Mouse (Mus musculus) midbrain, embryonic 14.5 days (tissue): ENCODE data around the gene Stk4. TPM values are rescaled to one million over a fixed set of nuclear protein-coding genes. Genes with fewer than 3 reads are reported as not detected.
"Not testable (repeated sequence)": the region's sequence is repeated elsewhere in the genome, so short reads cannot be mapped to it uniquely, and the experiment has no call there.

Source experiments
- ATAC-seq: fragments of 200-750 bp; cut with Nextera tagmentation; 2 replicates; pipeline ENCODE4 v1.8.0; 2017; ENCODE audit warnings: moderate number of reproducible peaks, moderate library complexity; ENCODE audit not compliant: low FRiP score, low TSS enrichment
- DNase-seq: peaks from one replicate; pipeline ENCODE4 v3.0.0-alpha.2; 2015
- H3K27ac ChIP-seq: fragments of 300-500 bp; sonication (generic); replicated peaks from 2 replicates; pipeline ENCODE4 v1.5.1; 2014; ENCODE audit warnings: mild to moderate bottlenecking, low read depth, low read length, moderate library complexity
- H3K27me3 ChIP-seq: fragments of 300-500 bp; sonication (generic); 2 replicates; pipeline ENCODE4 v1.6.1; 2014; ENCODE audit warnings: low read length, control low read depth, mixed read lengths; ENCODE audit not compliant: control insufficient read depth, insufficient read depth
- H3K36me3 ChIP-seq: fragments of 300-500 bp; sonication (generic); 2 replicates; pipeline ENCODE4 v1.6.1; 2014; ENCODE audit warnings: low read length, control low read depth; ENCODE audit not compliant: control insufficient read depth, insufficient read depth
- H3K4me1 ChIP-seq: fragments of 300-500 bp; sonication (generic); 2 replicates; pipeline ENCODE4 v1.6.1; 2014; ENCODE audit warnings: mild to moderate bottlenecking, antibody characterized with exemption, low read length, control low read depth; ENCODE audit not compliant: control insufficient read depth, insufficient read depth
- H3K4me2 ChIP-seq: fragments of 300-500 bp; sonication (generic); 2 replicates; pipeline ENCODE4 v1.6.1; 2014; ENCODE audit warnings: mild to moderate bottlenecking, low read length, moderate library complexity
- H3K4me3 ChIP-seq: fragments of 300-500 bp; sonication (generic); replicated peaks from 2 replicates; pipeline ENCODE4 v1.5.1; 2014; ENCODE audit warnings: low read depth, low read length
- H3K9ac ChIP-seq: fragments of 300-500 bp; sonication (generic); replicated peaks from 2 replicates; pipeline ENCODE4 v1.6.1; 2014; ENCODE audit warnings: mild to moderate bottlenecking, low read length, moderate library complexity
- H3K9me3 ChIP-seq: fragments of 300-500 bp; sonication (generic); 2 replicates; pipeline ENCODE4 v1.6.1; 2016; ENCODE audit warnings: low read length, control low read depth, mixed read lengths; ENCODE audit not compliant: control insufficient read depth
- WGBS: fragments of 180-500 bp; shearing (Covaris S2); extraction: QIAGEN DNeasy Blood & Tissue Kit; methylation state at CpG from one replicate; pipeline ENCODE4 v1.1.7; 2014; 5-methylcytosine and 5-hydroxymethylcytosine counted together
- polyA plus RNA-seq: library from polyadenylated mRNA; unstranded; fragments of >200 nt; fragmentation: Nextera tagmentation; extraction: Ambion mirVana; gene quantifications from 2 replicates; pipeline ENCODE4 v1.2.1, GENCODE M21; 2014

Gene Stk4
- polyA plus RNA-seq, 1 experiment from 2014 or later = 35.0 TPM

- H3K27ac ChIP-seq = no peak overlapping the region
- peak overlapping the region; percentile 15; the same call in 1 of the 2 replicates for H3K4me3 ChIP-seq
- ATAC-seq (no peak; the same call in 1 of the 2 replicates), DNase-seq (peak; percentile 40)
- 4% methylated on average over 10 of the region's 16 CpGs for WGBS
- no peaks in the 10 kb centered on the region for H3K9me3 ChIP-seq
- H3K36me3 ChIP-seq = peaks cover 5% of the 10 kb centered on the region
- peak overlapping the region; percentile 45 for H3K4me2 ChIP-seq
- H3K27me3 ChIP-seq = no peaks in the 10 kb centered on the region
- H3K9ac ChIP-seq = no peak overlapping the region
- no peaks in the 10 kb centered on the region for H3K4me1 ChIP-seq
Observed at GRCm38 (mm10) chr2:164047197-164047690, 22.9 kb upstream of the Stk4 start.

- Histone ChIP-seq H3K4me1 (no peaks in the 10 kb centered on the region), H3K4me2 (no peak overlapping the region), H3K9ac (no peak overlapping the region), H3K9me3 (no peaks in the 10 kb centered on the region), H3K27ac (no peak overlapping the region), H3K36me3 (peaks cover 64% of the 10 kb centered on the region), H3K4me3 (no peak overlapping the region), H3K27me3 (no peaks in the 10 kb centered on the region)
- ATAC-seq (no peak), DNase-seq (no peak)
- 93% methylated on average over 8 of the region's 8 CpGs for WGBS
Observed at GRCm38 (mm10) chr2:164053767-164054166, 16.4 kb upstream of the Stk4 start.

- H3K27ac ChIP-seq = no peak overlapping the region
- no peaks in the 10 kb centered on the region for H3K27me3 ChIP-seq
- no peak overlapping the region for H3K9ac ChIP-seq
- no peak overlapping the region for H3K4me2 ChIP-seq
- H3K4me3 ChIP-seq = no peak overlapping the region
- 96% methylated on average over 8 of the region's 8 CpGs for WGBS
- no peaks in the 10 kb centered on the region for H3K4me1 ChIP-seq
- peaks cover 73% of the 10 kb centered on the region for H3K36me3 ChIP-seq
- no peaks in the 10 kb centered on the region for H3K9me3 ChIP-seq
- no peak for DNase-seq
- ATAC-seq = no peak
Observed at GRCm38 (mm10) chr2:164054671-164055070, 15.5 kb upstream of the Stk4 start.

- Histone ChIP-seq H3K4me3 (no peak overlapping the region), H3K27me3 (no peaks in the 10 kb centered on the region), H3K9ac (no peak overlapping the region), H3K4me2 (no peak overlapping the region), H3K27ac (no peak overlapping the region), H3K36me3 (peaks cover 80% of the 10 kb centered on the region), H3K9me3 (no peaks in the 10 kb centered on the region), H3K4me1 (no peaks in the 10 kb centered on the region)
- DNase-seq (no peak), ATAC-seq (no peak)
- WGBS = 95% methylated on average over 8 of the region's 8 CpGs
Observed at GRCm38 (mm10) chr2:164059634-164060235, 10.4 kb upstream of the Stk4 start.

GRCm38 (mm10) chr2:164070765-164071436, 779 bp downstream of the Stk4 start, which contains the start of gene Tomm34:
Tomm34 (minus strand) TSS chr2:164071169.
- peak within 1 kb of the TSS; percentile 84 for H3K9ac ChIP-seq
- ATAC-seq (peak; percentile 92), DNase-seq (peak; percentile 95)
- no peaks in the 10 kb centered on the region for H3K27me3 ChIP-seq
- H3K27ac ChIP-seq = peak within 1 kb of the TSS; percentile 84
- H3K4me2 ChIP-seq = peak within 1 kb of the TSS; percentile 85
- H3K36me3 ChIP-seq = peaks cover 11% of the 10 kb centered on the region
- peaks cover 13% of the 10 kb centered on the region for H3K4me1 ChIP-seq
- no peaks in the 10 kb centered on the region for H3K9me3 ChIP-seq
- peak within 1 kb of the TSS; percentile 87 for H3K4me3 ChIP-seq
- WGBS = 1% methylated on average over 55 of the region's 55 CpGs

GRCm38 (mm10) chr2:164071437-164071820, 1.3 kb downstream of the Stk4 start:
- WGBS = 75% methylated on average over 11 of the region's 11 CpGs
- not testable (repeated sequence) for ATAC-seq, H3K9me3 ChIP-seq, H3K9ac ChIP-seq, H3K27me3 ChIP-seq, DNase-seq
- Histone ChIP-seq H3K27ac (peak overlapping the region; percentile 84), H3K36me3 (peaks cover 10% of the 10 kb centered on the region), H3K4me1 (peaks cover 13% of the 10 kb centered on the region), H3K4me2 (peak overlapping the region; percentile 85), H3K4me3 (peak overlapping the region; percentile 87)

GRCm38 (mm10) chr2:164072109-164072508, 2.0 kb downstream of the Stk4 start:
- Histone ChIP-seq H3K9ac (no peak overlapping the region), H3K27ac (no peak overlapping the region), H3K4me1 (peaks cover 13% of the 10 kb centered on the region), H3K36me3 (peaks cover 7% of the 10 kb centered on the region), H3K27me3 (no peaks in the 10 kb centered on the region), H3K9me3 (no peaks in the 10 kb centered on the region), H3K4me3 (no peak overlapping the region), H3K4me2 (no peak overlapping the region)
- ATAC-seq (no peak), DNase-seq (no peak)
- WGBS = 84% methylated on average over 2 of the region's 2 CpGs

- H3K4me2 ChIP-seq = no peak overlapping the region
- ATAC-seq (no peak), DNase-seq (no peak)
- H3K27ac ChIP-seq = no peak overlapping the region
- WGBS = 83% methylated on average over 7 of the region's 7 CpGs
- H3K9ac ChIP-seq = no peak overlapping the region
- H3K9me3 ChIP-seq = no peaks in the 10 kb centered on the region
- H3K4me1 ChIP-seq = peaks cover 13% of the 10 kb centered on the region
- peaks cover 6% of the 10 kb centered on the region; the same call in 1 of the 2 replicates for H3K36me3 ChIP-seq
- no peaks in the 10 kb centered on the region for H3K27me3 ChIP-seq
- no peak overlapping the region for H3K4me3 ChIP-seq
Observed at GRCm38 (mm10) chr2:164073120-164073519, 3.0 kb downstream of the Stk4 start.
